In genomic region chr5:119248626-119249025, GRCm38 (mm10) we compare ENCODE assay signal across 24 mouse cellular contexts.
DNase-seq lines count a peak whose midpoint lies in the region; ATAC-seq and TF ChIP-seq lines count a peak whose summit lies in the region.
"Had no signal": no experiment of that assay in that cellular context is flagged by ENCODE, and none has a peak within 500 bp of the region (broad histone marks: within the 10 kb centered on the region; RNA-seq: fewer than 3 reads in every experiment).

No protein-coding gene starts in this region.

- no peaks in the 10 kb centered on the region for H3K79me2 ChIP-seq in heart, adult 2 months (replicated peaks; ENCODE audit: control insufficient read depth, insufficient read depth, low read length)

- intact Hi-C loops in heart, adult 2 months (cut with DNase I), result no loop called here

- H3K9ac ChIP-seq in heart, adult 2 months (ENCODE audit: low read depth, low read length), result no peak overlapping the region
- no peak overlapping the region for H3K9ac ChIP-seq in heart, embryonic 12.5 days
- H3K9ac ChIP-seq in lung, postnatal 0 days (replicated peaks; ENCODE audit: low read depth), result no peak overlapping the region
- no peak overlapping the region for H3K9ac ChIP-seq in lung, embryonic 16.5 days (ENCODE audit: low read length)
- H3K9ac ChIP-seq: forebrain, embryonic 13.5 days; heart, embryonic 13.5 days; hindbrain, embryonic 14.5 days; limb, embryonic 12.5 days; liver, postnatal 0 days; midbrain, embryonic 12.5 days; neural tube, embryonic 15.5 days had no signal

- no peak for TF ChIP-seq CTCF in heart, adult 2 months (IDR thresholded peaks at IDR 0.05)
- TF ChIP-seq CTCF in lung, postnatal 0 days (IDR thresholded peaks at IDR 0.05), result no peak

- no peak for ATAC-seq in heart, embryonic 12.5 days (ENCODE audit: insufficient number of reproducible peaks, low FRiP score)
- ATAC-seq in lung, postnatal 0 days, result no peak
- ATAC-seq in lung, embryonic 16.5 days (ENCODE audit: low read depth), result 0 out of 2 replicates have a peak, but pooled peaks have one; percentile 28
- ATAC-seq: forebrain, embryonic 13.5 days; inflammation-experienced regulatory T-cells, adult 6 months; liver, postnatal 0 days had no signal

- H3K27ac ChIP-seq in heart, adult 2 months, result no peak overlapping the region; the same call in 1 of the 2 replicates
- no peak overlapping the region for H3K27ac ChIP-seq in heart, embryonic 12.5 days (ENCODE audit: poor library complexity, severe bottlenecking)
- H3K27ac ChIP-seq in lung, postnatal 0 days (ENCODE audit: low read length), result no peak overlapping the region
- H3K27ac ChIP-seq in lung, embryonic 16.5 days (ENCODE audit: low read length), result no peak overlapping the region
- no peak overlapping the region for H3K27ac ChIP-seq in hindbrain, embryonic 10.5 days
- H3K27ac ChIP-seq: forebrain, embryonic 13.5 days; heart, embryonic 13.5 days; hindbrain, embryonic 14.5 days; limb, embryonic 12.5 days; midbrain, embryonic 12.5 days; neural tube, embryonic 15.5 days had no signal

- no peak for TF ChIP-seq POLR2A in heart, adult 2 months (IDR thresholded peaks at IDR 0.05; ENCODE audit: insufficient read depth, low read depth, low read length)

- no peak overlapping the region for H3K4me2 ChIP-seq in heart, embryonic 12.5 days
- no peak overlapping the region for H3K4me2 ChIP-seq in lung, postnatal 0 days (replicated peaks; ENCODE audit: low read depth, low read length)
- no peak overlapping the region for H3K4me2 ChIP-seq in lung, embryonic 16.5 days (ENCODE audit: low read depth, low read length)
- H3K4me2 ChIP-seq: forebrain, embryonic 13.5 days; heart, embryonic 13.5 days; hindbrain, embryonic 14.5 days; limb, embryonic 12.5 days; liver, embryonic 11.5 days; midbrain, embryonic 12.5 days; neural tube, embryonic 15.5 days had no signal

- H3K36me3 ChIP-seq in heart, adult 2 months (ENCODE audit: control insufficient read depth, insufficient read depth, low read length), result no peaks in the 10 kb centered on the region
- H3K36me3 ChIP-seq in heart, embryonic 12.5 days, result no peaks in the 10 kb centered on the region
- no peaks in the 10 kb centered on the region for H3K36me3 ChIP-seq in lung, postnatal 0 days (ENCODE audit: insufficient read depth, low read length)
- no peaks in the 10 kb centered on the region for H3K36me3 ChIP-seq in lung, embryonic 16.5 days (ENCODE audit: control insufficient read depth, insufficient read depth, low read length)
- H3K36me3 ChIP-seq in hindbrain, embryonic 10.5 days, result no peaks in the 10 kb centered on the region
- H3K36me3 ChIP-seq: G1E; heart, embryonic 13.5 days; limb, embryonic 12.5 days; midbrain, embryonic 12.5 days; neural tube, embryonic 15.5 days had no signal

- H3K27me3 ChIP-seq in heart, adult 2 months (ENCODE audit: control insufficient read depth, insufficient read depth, low read length), result no peaks in the 10 kb centered on the region
- H3K27me3 ChIP-seq in heart, embryonic 12.5 days (replicated peaks), result no peaks in the 10 kb centered on the region
- H3K27me3 ChIP-seq in lung, postnatal 0 days (replicated peaks; ENCODE audit: insufficient read depth, low read length), result no peaks in the 10 kb centered on the region
- H3K27me3 ChIP-seq in lung, embryonic 16.5 days (ENCODE audit: control insufficient read depth, insufficient read depth, low read depth, low read length), result no peaks in the 10 kb centered on the region
- H3K27me3 ChIP-seq in hindbrain, embryonic 10.5 days (ENCODE audit: insufficient read depth, poor library complexity, severe bottlenecking), result no peaks in the 10 kb centered on the region
- H3K27me3 ChIP-seq: CH12.LX; forebrain, embryonic 13.5 days; heart, embryonic 13.5 days; neural tube, embryonic 15.5 days had no signal

- DNase-seq in heart, adult 2 months, result peak; percentile 24 to 37
- peak; percentile 13 to 31 for DNase-seq in lung, adult 18-20 months
- DNase-seq in lung, postnatal 0 days (ENCODE audit: low spot score), result no peak
- DNase-seq in lung, postnatal 25 days (ENCODE audit: low spot score), result peak; percentile 16
- DNase-seq in hindbrain, embryonic 10.5 days (ENCODE audit: low spot score), result no peak
- DNase-seq: adrenal gland, adult 2 months; B cell, adult 2 months; cerebellum, adult 11 months; cerebellum, postnatal 14 days; kidney, adult 8-10 months; kidney, postnatal 36 days; liver, postnatal 0 days had no signal

- H3K4me1 ChIP-seq in heart, adult 2 months (ENCODE audit: control insufficient read depth, insufficient read depth, low read length), result no peaks in the 10 kb centered on the region
- peaks cover 13% of the 10 kb centered on the region for H3K4me1 ChIP-seq in heart, embryonic 12.5 days (replicated peaks)
- H3K4me1 ChIP-seq in lung, postnatal 0 days (ENCODE audit: insufficient read depth, low read depth, low read length), result no peaks in the 10 kb centered on the region
- no peaks in the 10 kb centered on the region; the same call in 1 of the 2 replicates for H3K4me1 ChIP-seq in lung, embryonic 16.5 days (replicated peaks; ENCODE audit: control insufficient read depth, insufficient read depth, low read length)
- H3K4me1 ChIP-seq in hindbrain, embryonic 10.5 days (replicated peaks), result peaks cover 13% of the 10 kb centered on the region
- H3K4me1 ChIP-seq: forebrain, embryonic 13.5 days; neural tube, embryonic 15.5 days had no signal

- H3K9me3 ChIP-seq in heart, embryonic 12.5 days (replicated peaks), result no peaks in the 10 kb centered on the region
- H3K9me3 ChIP-seq in lung, postnatal 0 days (ENCODE audit: low read length), result no peaks in the 10 kb centered on the region
- H3K9me3 ChIP-seq in lung, embryonic 16.5 days (ENCODE audit: control insufficient read depth, low read length), result no peaks in the 10 kb centered on the region
- H3K9me3 ChIP-seq in hindbrain, embryonic 10.5 days, result no peaks in the 10 kb centered on the region
- H3K9me3 ChIP-seq: forebrain, embryonic 13.5 days; heart, embryonic 13.5 days; limb, embryonic 12.5 days; midbrain, embryonic 12.5 days; neural tube, embryonic 15.5 days had no signal

- TF ChIP-seq EP300 in heart, adult 2 months (IDR thresholded peaks at IDR 0.05; ENCODE audit: insufficient read depth, low read depth, low read length), result no peak
- TF ChIP-seq EP300 in lung, postnatal 0 days (IDR thresholded peaks at IDR 0.05), result no peak

- 59% methylated on average over 6 of the region's 6 CpGs for WGBS in heart, adult 2 months
- 62% methylated on average over 6 of the region's 6 CpGs for WGBS in heart, embryonic 12.5 days
- WGBS in lung, postnatal 0 days, result 59% methylated on average over 6 of the region's 6 CpGs
- WGBS in lung, embryonic 16.5 days, result 55% methylated on average over 6 of the region's 6 CpGs
- 86% methylated on average over 6 of the region's 6 CpGs for WGBS in hindbrain, embryonic 10.5 days

- no peak overlapping the region for H3K4me3 ChIP-seq in heart, adult 2 months
- H3K4me3 ChIP-seq in heart, embryonic 12.5 days, result no peak overlapping the region
- no peak overlapping the region for H3K4me3 ChIP-seq in lung, postnatal 0 days (ENCODE audit: low read depth, low read length)
- no peak overlapping the region for H3K4me3 ChIP-seq in lung, embryonic 16.5 days (ENCODE audit: low read length)
- H3K4me3 ChIP-seq in hindbrain, embryonic 10.5 days, result no peak overlapping the region
- H3K4me3 ChIP-seq: forebrain, embryonic 13.5 days; heart, embryonic 13.5 days; limb, embryonic 12.5 days; midbrain, embryonic 12.5 days; neural tube, embryonic 15.5 days had no signal

Comparison
In these comparisons a context has a peak if more than half of its experiments do, and no peak if none do; other contexts are left out.
1. DNase-seq: peak in heart, adult 2 months (2 of 2), lung, adult 18-20 months (2 of 2) and lung, postnatal 25 days (single experiment); none in lung, postnatal 0 days (single experiment) and hindbrain, embryonic 10.5 days (single experiment).